In the genomic region with DNA sequence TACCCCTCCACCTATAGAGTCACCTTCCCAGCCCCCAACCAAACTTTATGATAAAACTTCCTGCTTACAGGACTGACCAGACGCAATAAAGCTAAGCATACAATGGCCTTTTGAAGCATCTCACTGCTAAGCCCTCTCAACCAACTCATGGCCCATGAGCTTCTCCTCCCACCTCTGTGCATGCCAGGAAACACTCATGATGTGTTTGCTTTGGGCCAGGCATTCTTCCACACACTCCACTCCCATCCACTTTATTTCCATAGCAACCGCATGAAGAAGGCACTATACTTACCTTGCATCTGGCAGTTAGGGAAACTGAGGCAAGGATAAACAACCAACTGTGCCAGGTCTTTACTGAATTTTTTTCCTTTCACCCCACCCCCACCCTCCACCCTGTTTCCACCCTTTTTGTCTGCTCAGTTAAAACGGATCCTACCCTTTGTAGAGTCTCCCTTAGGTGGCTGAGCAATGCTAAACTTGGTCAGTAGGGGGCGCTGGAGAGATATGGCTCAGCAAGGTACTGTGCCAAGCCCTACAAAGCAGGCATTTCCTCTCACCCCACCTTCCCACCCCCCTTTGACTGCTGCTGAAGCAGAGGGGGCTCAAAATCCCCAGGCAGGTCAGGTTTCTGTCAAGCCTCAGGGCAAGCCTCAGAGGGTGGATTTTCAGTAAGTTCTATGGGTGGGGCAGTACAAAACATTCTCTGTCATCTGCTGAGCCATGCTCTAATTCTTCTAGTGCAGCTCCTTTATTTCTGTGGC, we compare ENCODE assay signal across 8 mouse cellular contexts. TPM values are rescaled to one million over a fixed set of nuclear protein-coding genes. Genes with fewer than 3 reads are reported as not detected.
DNase-seq lines count a peak whose midpoint lies in the region; ATAC-seq lines count a peak whose summit lies in the region.

No protein-coding gene starts in this region.

- H3K4me3 ChIP-seq in midbrain, embryonic 11.5 days (ENCODE audit: low read depth, low read length): no peak overlapping the region
- H3K4me3 ChIP-seq in midbrain, embryonic 16.5 days (ENCODE audit: low read depth, low read length): no peak overlapping the region
- H3K4me3 ChIP-seq in liver, embryonic 12.5 days: no peak overlapping the region

- no peaks in the 10 kb centered on the region for H3K27me3 ChIP-seq in midbrain, embryonic 11.5 days (ENCODE audit: control insufficient read depth, insufficient read depth, low read length)
- no peaks in the 10 kb centered on the region for H3K27me3 ChIP-seq in midbrain, embryonic 16.5 days (ENCODE audit: control insufficient read depth, insufficient read depth, low read depth, low read length)
- no peaks in the 10 kb centered on the region for H3K27me3 ChIP-seq in liver, embryonic 12.5 days (replicated peaks)

- H3K9ac ChIP-seq in midbrain, embryonic 11.5 days (ENCODE audit: low read length): no peak overlapping the region
- H3K9ac ChIP-seq in midbrain, embryonic 16.5 days (ENCODE audit: low read depth, low read length): no peak overlapping the region
- H3K9ac ChIP-seq in liver, embryonic 12.5 days: no peak overlapping the region

- no peaks in the 10 kb centered on the region for H3K9me3 ChIP-seq in midbrain, embryonic 11.5 days (ENCODE audit: control insufficient read depth, low read length)
- no peaks in the 10 kb centered on the region for H3K9me3 ChIP-seq in midbrain, embryonic 16.5 days (replicated peaks; ENCODE audit: control insufficient read depth, low read length, poor library complexity, severe bottlenecking)
- no peaks in the 10 kb centered on the region for H3K9me3 ChIP-seq in liver, embryonic 12.5 days (replicated peaks)

- H3K27ac ChIP-seq in midbrain, embryonic 11.5 days (ENCODE audit: low read depth, low read length): no peak overlapping the region
- no peak overlapping the region for H3K27ac ChIP-seq in midbrain, embryonic 16.5 days (ENCODE audit: low read length)
- H3K27ac ChIP-seq in liver, embryonic 12.5 days: no peak overlapping the region

- peak; percentile 95 for DNase-seq in midbrain, embryonic 11.5 days (ENCODE audit: low spot score, missing footprints)
- DNase-seq in cerebellum, postnatal 14 days: peak; percentile 74 to 87
- peak; percentile 28 to 51 for DNase-seq in gastrocnemius, postnatal 4 days (ENCODE audit: low spot score in 2 of 2)
- DNase-seq in kidney, postnatal 14 days: peak; percentile 71
- DNase-seq in retina, adult 2 months (ENCODE audit: low read depth, low spot score): peak; percentile 4
- DNase-seq in urinary bladder, adult 18-20 months (ENCODE audit: low spot score in 2 of 2): peak; percentile 14 to 44

- H3K4me1 ChIP-seq in midbrain, embryonic 11.5 days (ENCODE audit: control insufficient read depth, insufficient read depth, low read length): no peaks in the 10 kb centered on the region
- no peaks in the 10 kb centered on the region for H3K4me1 ChIP-seq in midbrain, embryonic 16.5 days (ENCODE audit: control insufficient read depth, insufficient read depth, low read length)
- no peaks in the 10 kb centered on the region for H3K4me1 ChIP-seq in liver, embryonic 12.5 days

- H3K36me3 ChIP-seq in midbrain, embryonic 11.5 days (ENCODE audit: control insufficient read depth, insufficient read depth, low read length): no peaks in the 10 kb centered on the region
- H3K36me3 ChIP-seq in midbrain, embryonic 16.5 days (ENCODE audit: control insufficient read depth, insufficient read depth, low read length): no peaks in the 10 kb centered on the region
- H3K36me3 ChIP-seq in liver, embryonic 12.5 days: no peaks in the 10 kb centered on the region

- H3K4me2 ChIP-seq in midbrain, embryonic 11.5 days: no peak overlapping the region
- no peak overlapping the region for H3K4me2 ChIP-seq in midbrain, embryonic 16.5 days (ENCODE audit: low read length)
- H3K4me2 ChIP-seq in liver, embryonic 12.5 days: no peak overlapping the region

- ATAC-seq in midbrain, embryonic 11.5 days (ENCODE audit: low FRiP score): peak; percentile 57; the same call in 1 of the 2 replicates
- no peak for ATAC-seq in midbrain, embryonic 16.5 days
- 0 out of 2 replicates have a peak, but pooled peaks have one; percentile 54 for ATAC-seq in liver, embryonic 12.5 days

- WGBS in midbrain, embryonic 11.5 days: 38% methylated on average over 4 of the region's 4 CpGs
- WGBS in midbrain, embryonic 16.5 days: 45% methylated on average over 4 of the region's 4 CpGs
- 38% methylated on average over 4 of the region's 4 CpGs for WGBS in liver, embryonic 12.5 days (ENCODE audit: insufficient replicate concordance)

RNA-seq across cellular contexts. Expression of a gene that starts 31.4 kb away (rescaled TPM):
- polyA plus RNA-seq in midbrain, embryonic 11.5 days (2014; fragmentation: Nextera tagmentation; extraction: Ambion mirVana): 1.3 and 1.5 TPM in 2 replicates
- polyA plus RNA-seq in midbrain, embryonic 16.5 days (2015; fragmentation: Nextera tagmentation; extraction: Ambion mirVana): 1.9 and 2.1 TPM in 2 replicates
- 10 to 100 TPM; 39.4 to 41.8 TPM for total RNA-seq in gastrocnemius, postnatal 4 days (2021)
- 6.4 and 6.5 TPM in 2 replicates for polyA plus RNA-seq in liver, embryonic 12.5 days (2016; fragmentation: Nextera tagmentation; extraction: Ambion mirVana)

Comparison
In these comparisons a context has a peak if more than half of its experiments do, and no peak if none do; other contexts are left out.
1. DNase-seq: peak in every context shown above with its lines; median percentile 95 in midbrain, embryonic 11.5 days; 80 in cerebellum, postnatal 14 days; 71 in kidney, postnatal 14 days; 40 in gastrocnemius, postnatal 4 days; 29 in urinary bladder, adult 18-20 months; 4 in retina, adult 2 months.